ENCODE assay signal across 9 mouse cellular contexts in genomic region chr15:86673096-86673520, GRCm38 (mm10).
A peak's percentile ranks its signal among the peaks of the same experiment; 100 is the strongest.
DNase-seq lines count a peak whose midpoint lies in the region; ATAC-seq lines count a peak whose summit lies in the region.
"Had no signal": no experiment of that assay in that cellular context is flagged by ENCODE, and none has a peak within 500 bp of the region (broad histone marks: within the 10 kb centered on the region; RNA-seq: fewer than 3 reads in every experiment).

No protein-coding gene starts in this region.

- intact Hi-C loops in heart, postnatal 14 days (cut with DNase I), result no loop called here
- intact Hi-C loops in gastrocnemius, postnatal 36 days (cut with DNase I), result no loop called here

- WGBS in embryonic facial prominence, embryonic 14.5 days, result 21% methylated on average over 9 of the region's 9 CpGs

- H3K9me3 ChIP-seq in embryonic facial prominence, embryonic 14.5 days (ENCODE audit: control insufficient read depth, low read length), result no peaks in the 10 kb centered on the region
- H3K9me3 ChIP-seq: limb, embryonic 12.5 days had no signal

- no peaks in the 10 kb centered on the region for H3K27me3 ChIP-seq in embryonic facial prominence, embryonic 14.5 days (replicated peaks; ENCODE audit: control insufficient read depth, insufficient read depth, low read length)
- H3K27me3 ChIP-seq: limb, embryonic 12.5 days had no signal

- H3K9ac ChIP-seq in embryonic facial prominence, embryonic 14.5 days (ENCODE audit: low read depth, low read length), result no peak overlapping the region
- H3K9ac ChIP-seq: limb, embryonic 12.5 days had no signal

- H3K27ac ChIP-seq in embryonic facial prominence, embryonic 14.5 days (replicated peaks; ENCODE audit: low read depth, low read length), result no peak overlapping the region
- H3K27ac ChIP-seq: limb, embryonic 12.5 days had no signal

- H3K36me3 ChIP-seq in embryonic facial prominence, embryonic 14.5 days (ENCODE audit: control insufficient read depth, insufficient read depth, low read length), result no peaks in the 10 kb centered on the region
- H3K36me3 ChIP-seq: limb, embryonic 12.5 days had no signal

- H3K4me2 ChIP-seq in embryonic facial prominence, embryonic 14.5 days (ENCODE audit: low read depth, low read length), result no peak overlapping the region
- H3K4me2 ChIP-seq: limb, embryonic 12.5 days had no signal

- ATAC-seq in embryonic facial prominence, embryonic 14.5 days (ENCODE audit: low read depth), result no peak

- peak; percentile 7 to 16 for DNase-seq in heart, postnatal 14 days
- DNase-seq in heart, adult 9 months (ENCODE audit: low spot score in 2 of 2), result no peak
- peak; percentile 51 for DNase-seq in NIH3T3 (ENCODE audit: low read depth)
- DNase-seq in embryonic facial prominence, embryonic 14.5 days (ENCODE audit: low spot score), result peak; percentile 23
- DNase-seq in layer of hippocampus, postnatal 25 days (ENCODE audit: extremely low spot score in 1 of 2, low spot score in 1 of 2), result peak; percentile 23 to 32
- no peak for DNase-seq in thymus, postnatal 25 days
- DNase-seq in gastrocnemius, postnatal 36 days, result no peak
- no peak for DNase-seq in testis, postnatal 14 days (ENCODE audit: low spot score)

- no peak overlapping the region for H3K4me3 ChIP-seq in embryonic facial prominence, embryonic 14.5 days (ENCODE audit: low read depth, low read length)
- H3K4me3 ChIP-seq: limb, embryonic 12.5 days had no signal

- 0 out of 2 replicates have a peak, but pooled peaks cover 4% of the 10 kb centered on the region for H3K4me1 ChIP-seq in embryonic facial prominence, embryonic 14.5 days (ENCODE audit: control insufficient read depth, insufficient read depth, low read length)
- H3K4me1 ChIP-seq: limb, embryonic 12.5 days had no signal

Comparison
In these comparisons a context has a peak if more than half of its experiments do, and no peak if none do; other contexts are left out.
1. DNase-seq: peak in heart, postnatal 14 days (2 of 2), NIH3T3 (single experiment), embryonic facial prominence, embryonic 14.5 days (single experiment) and layer of hippocampus, postnatal 25 days (2 of 2); none in heart, adult 9 months (0 of 2), thymus, postnatal 25 days (single experiment), gastrocnemius, postnatal 36 days (0 of 2) and testis, postnatal 14 days (single experiment).